Mouse (Mus musculus) forebrain, embryonic 15.5 days (tissue): ENCODE measurements around the gene Raet1d. TPM values are rescaled to one million over a fixed set of nuclear protein-coding genes. Genes with fewer than 3 reads are reported as not detected.
A peak's percentile ranks its signal among the peaks of the same experiment; 100 is the strongest.
"Not testable (repeated sequence)": the region's sequence is repeated elsewhere in the genome, so short reads cannot be mapped to it uniquely, and the experiment has no call there.

Experiments used
- ATAC-seq: fragments of 200-750 bp; cut with Nextera tagmentation; replicated peaks from 2 replicates; pipeline ENCODE4 v1.8.0; 2017; ENCODE audit warnings: mild to moderate bottlenecking, moderate TSS enrichment, moderate library complexity
- H3K27ac ChIP-seq: fragments of 300-500 bp; sonication (generic); replicated peaks from 2 replicates; pipeline ENCODE4 v1.5.1; 2015; ENCODE audit warnings: mild to moderate bottlenecking, inconsistent platforms
- H3K27me3 ChIP-seq: fragments of 300-500 bp; sonication (generic); 2 replicates; pipeline ENCODE4 v1.6.1; 2015; ENCODE audit warnings: inconsistent platforms
- H3K36me3 ChIP-seq: fragments of 300-500 bp; sonication (generic); 2 replicates; pipeline ENCODE4 v1.6.1; 2015; ENCODE audit warnings: mild to moderate bottlenecking, inconsistent platforms
- H3K4me1 ChIP-seq: fragments of 300-500 bp; sonication (generic); 2 replicates; pipeline ENCODE4 v1.6.1; 2015; ENCODE audit warnings: inconsistent platforms
- H3K4me2 ChIP-seq: fragments of 300-500 bp; sonication (generic); replicated peaks from 2 replicates; pipeline ENCODE4 v1.6.1; 2015; ENCODE audit warnings: mild to moderate bottlenecking, inconsistent platforms
- H3K4me3 ChIP-seq: fragments of 300-500 bp; sonication (generic); 2 replicates; pipeline ENCODE4 v1.5.1; 2015; ENCODE audit warnings: mild to moderate bottlenecking, inconsistent platforms
- H3K9ac ChIP-seq: fragments of 300-500 bp; sonication (generic); replicated peaks from 2 replicates; pipeline ENCODE4 v1.6.1; 2015; ENCODE audit warnings: mild to moderate bottlenecking, inconsistent platforms
- H3K9me3 ChIP-seq: fragments of 300-500 bp; sonication (generic); 2 replicates; pipeline ENCODE4 v1.6.1; 2016; ENCODE audit warnings: inconsistent platforms
- WGBS: fragments of 180-500 bp; shearing (Covaris S2); methylation state at CpG from one replicate; pipeline ENCODE4 v1.1.7; 2015; ENCODE audit warnings: mixed read lengths; 5-methylcytosine and 5-hydroxymethylcytosine counted together
- polyA plus RNA-seq: library from polyadenylated mRNA; unstranded; fragments of >200 nt; fragmentation: Nextera tagmentation; extraction: Ambion mirVana; gene quantifications from 2 replicates; pipeline ENCODE4 v1.2.1, GENCODE M21; 2015

Raet1d gene
- polyA plus RNA-seq: 3.0 and 4.1 TPM in 2 replicates

DNA sequence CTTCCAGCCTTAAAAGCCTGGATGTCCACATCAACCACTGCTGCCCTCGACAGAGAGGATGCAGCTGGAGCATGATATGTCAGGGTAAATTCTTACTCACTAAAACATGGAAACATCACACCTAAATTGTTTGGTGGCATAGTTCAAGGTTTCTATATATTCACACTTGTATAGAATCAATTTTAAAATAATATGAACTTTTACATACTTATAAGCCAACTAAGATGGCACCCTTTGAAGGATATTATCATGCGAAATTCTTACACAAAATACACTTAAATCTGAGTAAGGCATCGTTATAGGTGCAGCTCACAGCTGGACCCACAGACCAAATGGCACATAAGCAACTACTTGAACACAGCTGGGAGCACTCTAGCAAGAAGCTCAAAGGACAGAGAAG is at the start of gene Raet1d:
Gene Raet1d (plus strand): TSS at position 301 of the 400 bp plus-strand sequence.
- WGBS: 82% methylated on average over 3 of the region's 3 CpGs
- H3K27me3 ChIP-seq, H3K4me2 ChIP-seq, H3K9ac ChIP-seq, ATAC-seq, H3K9me3 ChIP-seq, H3K4me1 ChIP-seq, H3K36me3 ChIP-seq, H3K4me3 ChIP-seq, H3K27ac ChIP-seq: not testable (repeated sequence)

DNA sequence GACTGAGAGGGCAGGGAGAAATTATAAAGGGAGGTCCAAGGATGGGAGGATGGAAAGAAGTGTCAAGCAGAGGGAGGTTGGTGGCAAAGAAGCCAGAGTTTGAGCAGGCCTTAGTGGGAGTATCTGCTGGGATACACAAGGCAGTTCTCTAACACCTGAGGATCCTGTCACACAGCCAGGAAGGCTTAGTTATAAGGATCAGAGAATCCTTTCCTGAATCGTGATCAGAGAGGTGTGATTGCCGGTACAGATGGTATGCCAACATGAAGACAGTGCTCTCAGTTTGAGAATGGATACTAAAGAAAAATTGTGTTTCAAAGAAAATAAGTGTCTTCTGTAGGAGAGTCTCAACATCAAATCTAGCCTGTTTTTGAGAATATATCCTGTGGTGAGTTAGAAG is 37.5 kb upstream of the Raet1d start:
- Histone ChIP-seq H3K27me3 (no peaks in the 10 kb centered on the region), H3K4me1 (no peaks in the 10 kb centered on the region), H3K27ac (no peak overlapping the region), H3K4me3 (no peak overlapping the region), H3K9me3 (no peaks in the 10 kb centered on the region), H3K36me3 (no peaks in the 10 kb centered on the region), H3K9ac (no peak overlapping the region), H3K4me2 (no peak overlapping the region)
- 96% methylated on average over 2 of the region's 2 CpGs for WGBS
- ATAC-seq: no peak

DNA sequence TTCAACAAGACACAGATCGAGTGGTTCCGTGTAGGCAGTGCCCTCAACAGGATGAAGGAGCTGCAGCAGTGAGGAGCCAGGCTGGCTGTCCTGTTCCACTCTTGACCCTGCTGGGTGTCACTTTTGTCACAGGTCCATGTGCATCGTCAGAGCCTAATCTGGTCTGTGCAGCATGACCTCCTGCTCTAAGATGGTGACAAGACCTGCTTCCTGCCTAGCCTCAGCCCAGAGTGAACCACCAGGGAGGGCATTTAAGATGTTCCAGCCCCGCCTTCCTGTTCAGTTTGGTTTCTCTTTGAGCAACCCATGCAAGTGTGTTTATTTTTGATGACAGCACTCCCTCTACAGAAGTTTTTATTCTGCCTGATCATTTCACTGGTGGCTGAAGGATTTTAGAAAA is 14.6 kb upstream of the Raet1d start:
- not testable (repeated sequence) for H3K9me3 ChIP-seq, H3K9ac ChIP-seq, H3K4me3 ChIP-seq, H3K27ac ChIP-seq, H3K4me2 ChIP-seq, H3K4me1 ChIP-seq, ATAC-seq, H3K27me3 ChIP-seq, H3K36me3 ChIP-seq
- WGBS: 82% methylated on average over 4 of the region's 4 CpGs

DNA sequence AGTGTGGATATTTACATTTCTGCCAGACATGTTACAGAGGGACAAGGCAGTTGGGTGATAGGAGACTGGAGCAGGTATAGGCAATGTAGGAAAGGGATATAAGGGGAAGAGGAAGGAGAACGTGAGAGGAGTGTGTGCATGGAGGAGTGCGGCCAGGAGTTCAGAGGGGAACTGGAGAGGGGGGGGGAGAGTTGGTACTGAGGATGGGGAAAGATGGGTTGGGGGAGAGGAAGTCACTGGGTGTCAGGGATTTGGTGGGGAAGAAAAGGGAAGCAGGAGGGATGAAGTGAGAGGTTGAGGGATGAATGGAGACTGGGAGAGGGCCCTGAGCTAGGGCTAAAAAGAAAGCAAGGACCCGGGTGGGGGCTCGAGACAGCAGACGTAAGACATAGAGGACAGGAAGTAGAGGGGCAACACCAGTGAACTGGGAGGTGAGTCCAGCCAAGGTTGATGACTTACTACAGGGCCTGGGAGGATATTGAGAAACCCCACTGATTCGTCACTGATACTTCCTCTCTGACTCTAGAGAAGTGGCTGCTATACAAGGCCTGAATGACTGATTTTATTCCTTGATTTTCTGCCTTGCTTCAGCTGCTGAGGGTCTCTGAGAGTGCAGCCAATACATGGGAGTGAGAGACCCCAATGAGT is 6.7 kb upstream of the Raet1d start:
- H3K9me3 ChIP-seq, H3K27ac ChIP-seq, H3K4me3 ChIP-seq, ATAC-seq, H3K9ac ChIP-seq, H3K36me3 ChIP-seq, H3K4me1 ChIP-seq, H3K27me3 ChIP-seq, H3K4me2 ChIP-seq: not testable (repeated sequence)
- WGBS: 84% methylated on average over 6 of the region's 6 CpGs

DNA sequence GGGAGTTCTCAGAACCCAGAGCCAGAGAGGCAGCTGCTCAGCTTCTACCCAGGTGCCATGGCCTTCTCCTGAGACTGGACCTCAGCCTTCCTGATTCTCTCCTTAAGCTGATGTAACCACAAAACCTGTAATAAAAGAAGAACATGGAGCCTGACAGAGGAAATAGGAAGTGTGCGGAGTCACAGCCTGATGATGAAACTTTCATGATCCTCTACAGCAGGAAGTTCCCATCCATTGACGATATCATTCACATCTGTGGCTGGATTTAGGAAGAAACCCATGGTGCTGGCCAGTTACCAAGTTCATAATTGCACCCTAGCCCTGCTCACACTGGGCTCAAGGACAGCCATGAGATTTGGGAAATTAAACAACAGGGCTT is 6.2 kb upstream of the Raet1d start:
- H3K27ac ChIP-seq, H3K9me3 ChIP-seq, ATAC-seq, H3K4me1 ChIP-seq, H3K36me3 ChIP-seq, H3K4me2 ChIP-seq, H3K4me3 ChIP-seq, H3K27me3 ChIP-seq, H3K9ac ChIP-seq: not testable (repeated sequence)
- 94% methylated on average over 2 of the region's 2 CpGs for WGBS

DNA sequence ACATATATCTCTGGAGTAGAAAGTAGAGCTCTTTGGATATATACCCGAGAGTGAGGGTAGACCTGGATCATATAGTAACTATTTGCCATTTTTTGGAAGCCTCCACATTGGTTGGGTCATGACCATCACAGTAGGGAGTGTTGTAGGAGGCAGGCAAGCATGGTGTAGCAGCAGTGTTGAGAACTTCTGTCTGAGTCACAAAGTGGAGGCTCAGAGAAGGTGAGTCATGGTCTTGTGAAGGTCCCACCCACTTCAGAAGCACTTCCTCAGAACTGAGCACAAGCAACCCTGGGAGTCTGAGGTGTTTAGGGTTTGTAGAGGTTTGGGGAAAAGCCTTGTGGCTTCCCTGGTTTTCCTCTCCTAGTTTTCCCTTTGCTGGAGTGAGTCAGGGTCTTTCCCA is 3.0 kb upstream of the Raet1d start:
- H3K27me3 ChIP-seq: not testable (repeated sequence)

DNA sequence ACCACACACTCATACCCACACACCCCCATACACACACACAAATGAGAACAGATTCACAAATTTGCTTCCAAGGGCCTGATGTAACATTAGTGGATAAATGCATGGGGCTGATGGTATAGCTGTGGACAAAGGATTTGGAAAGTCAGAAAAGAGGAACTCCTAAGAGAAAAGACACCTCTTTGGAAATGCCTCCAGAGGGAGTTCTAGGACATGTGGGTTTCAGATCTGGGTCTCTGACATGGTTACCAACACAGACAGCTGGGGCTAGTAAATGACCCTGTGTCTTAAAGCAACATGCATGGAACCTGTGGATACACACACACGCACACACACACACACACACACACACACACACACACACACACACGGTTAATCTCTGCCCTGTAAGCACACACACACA is 605 bp downstream of the Raet1d start:
- not testable (repeated sequence) for H3K9ac ChIP-seq, H3K27ac ChIP-seq, H3K4me1 ChIP-seq, H3K4me3 ChIP-seq, H3K36me3 ChIP-seq, H3K9me3 ChIP-seq, H3K4me2 ChIP-seq, ATAC-seq, H3K27me3 ChIP-seq
- 53% methylated on average over 2 of the region's 2 CpGs for WGBS

More for the DNA sequence above, 3.0 kb upstream of the Raet1d start:
- not testable (repeated sequence) for H3K4me1 ChIP-seq, H3K4me2 ChIP-seq, H3K27ac ChIP-seq, ATAC-seq, H3K4me3 ChIP-seq, H3K9me3 ChIP-seq, H3K36me3 ChIP-seq, H3K9ac ChIP-seq
- WGBS: 78% methylated on average over 1 of the region's 1 CpGs

DNA sequence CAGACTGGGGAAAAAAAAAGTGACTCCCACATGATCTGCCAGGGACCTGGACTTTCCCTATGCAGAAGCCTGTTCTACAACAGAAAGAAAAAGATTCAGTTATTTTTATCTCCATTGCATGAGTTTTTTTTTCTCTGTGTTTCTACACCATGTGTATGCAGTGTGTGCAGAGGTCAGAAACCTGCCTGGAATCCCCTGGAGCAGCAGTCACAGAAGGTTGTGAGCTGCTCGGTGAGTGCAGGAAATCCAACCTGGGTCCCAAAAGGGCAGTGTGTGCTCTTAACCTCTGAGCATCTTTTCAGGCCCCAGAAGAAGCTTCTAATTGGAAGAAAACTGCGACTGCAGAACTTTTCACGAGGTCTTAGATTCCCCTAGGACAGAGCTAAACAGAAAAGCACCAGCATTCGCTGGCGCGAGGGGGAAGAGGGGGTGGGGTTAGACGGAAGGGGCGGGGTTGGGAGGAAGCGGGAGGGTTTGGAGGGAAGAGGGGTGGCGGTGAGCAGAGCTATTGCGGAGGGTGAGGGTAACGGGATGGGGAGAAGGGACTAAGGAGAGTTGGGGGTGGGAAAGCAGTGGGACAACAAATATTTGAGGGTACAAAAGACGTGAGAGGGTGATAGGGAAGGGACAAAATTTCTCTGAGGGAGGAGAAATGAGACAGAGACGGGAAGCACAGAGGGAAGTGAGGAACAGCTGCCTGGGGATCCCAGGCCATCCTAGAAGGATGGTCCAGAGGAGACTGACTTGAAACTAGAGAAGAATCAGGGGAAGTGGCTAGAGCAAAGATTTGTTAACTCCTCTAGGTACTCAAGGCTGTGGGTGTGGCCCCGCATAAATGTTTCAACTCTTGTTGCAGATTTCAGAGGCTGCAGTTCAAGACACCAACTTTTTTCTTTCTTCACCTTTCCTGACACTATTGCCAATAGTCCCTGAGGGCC is 1.3 kb downstream of the Raet1d start:
- H3K9ac ChIP-seq, H3K27ac ChIP-seq, H3K27me3 ChIP-seq, H3K4me1 ChIP-seq, H3K9me3 ChIP-seq, H3K36me3 ChIP-seq: not testable (repeated sequence)
- peak; percentile 90 for ATAC-seq
- Histone ChIP-seq H3K4me3 (0 out of 2 replicates have a peak overlapping the region, but pooled peaks have one; percentile 10), H3K4me2 (peak overlapping the region; percentile 30)
- WGBS: 3% methylated on average over 9 of the region's 15 CpGs

DNA sequence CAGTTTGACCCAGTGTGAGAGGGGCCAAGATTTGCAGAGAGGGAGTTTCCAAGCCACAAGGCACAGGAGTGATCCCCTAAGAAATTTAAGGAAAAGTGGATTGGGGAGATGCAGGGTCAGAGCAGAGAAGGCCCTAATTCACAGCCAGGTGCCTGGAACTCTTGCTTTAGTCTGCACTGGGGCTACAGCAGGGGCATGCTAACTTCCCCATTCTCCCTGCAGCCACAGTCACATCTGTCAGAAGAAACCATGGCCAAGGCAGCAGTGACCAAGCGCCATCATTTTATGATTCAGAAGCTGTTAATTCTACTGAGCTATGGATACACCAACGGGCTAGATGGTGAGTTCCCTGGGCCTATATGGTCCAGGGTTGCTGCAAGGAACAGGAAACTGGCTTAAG is 2.1 kb downstream of the Raet1d start:
- WGBS: 93% methylated on average over 2 of the region's 2 CpGs
- not testable (repeated sequence) for H3K27ac ChIP-seq, H3K27me3 ChIP-seq, H3K9ac ChIP-seq, H3K4me1 ChIP-seq, H3K36me3 ChIP-seq, H3K4me3 ChIP-seq, H3K9me3 ChIP-seq, H3K4me2 ChIP-seq
- 0 out of 2 replicates have a peak, but pooled peaks have one; percentile 29 for ATAC-seq

DNA sequence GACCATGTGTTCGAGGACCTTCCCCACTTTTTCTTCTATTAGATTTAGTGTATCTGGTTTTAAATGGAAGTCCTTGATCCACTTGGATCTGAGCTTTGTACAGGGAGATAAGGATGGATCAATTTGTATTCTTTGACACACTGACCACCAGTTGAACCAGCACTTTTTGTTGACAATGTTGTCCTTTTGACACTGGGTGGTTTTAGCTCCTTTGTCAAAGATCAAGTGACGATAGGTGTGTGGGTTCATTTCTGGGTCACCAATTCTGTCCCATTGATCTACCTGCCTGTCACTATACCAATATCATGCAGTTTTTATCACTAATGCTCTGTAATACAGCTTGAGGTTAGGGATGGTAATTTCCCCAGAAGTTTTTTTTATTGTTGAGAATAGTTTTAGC is 4.6 kb downstream of the Raet1d start:
- not testable (repeated sequence) for ATAC-seq, H3K4me2 ChIP-seq, H3K36me3 ChIP-seq, H3K9me3 ChIP-seq, H3K27me3 ChIP-seq, H3K27ac ChIP-seq, H3K4me1 ChIP-seq, H3K4me3 ChIP-seq, H3K9ac ChIP-seq
- 89% methylated on average over 2 of the region's 2 CpGs for WGBS

DNA sequence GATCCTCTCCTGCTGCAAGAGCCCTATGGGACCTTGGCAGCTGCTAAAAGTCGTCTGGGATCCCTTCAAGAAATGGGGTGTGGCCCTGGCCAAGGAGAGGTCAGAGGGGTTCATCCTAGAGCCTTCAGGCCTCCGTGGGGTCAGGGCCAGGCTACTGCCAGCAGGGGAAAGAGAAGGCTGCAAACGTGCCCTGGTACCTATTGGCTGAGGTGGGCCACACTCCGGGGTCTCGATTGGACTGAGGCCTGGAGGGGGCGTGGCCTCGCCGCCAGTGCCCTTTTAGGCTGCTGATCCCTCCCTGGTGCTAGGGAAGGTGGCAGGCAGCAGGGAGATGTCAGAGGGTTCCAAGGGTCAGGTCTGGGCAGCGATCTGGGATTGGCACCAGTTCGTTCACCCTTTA is 20.9 kb downstream of the Raet1d start:
- H3K4me1 ChIP-seq, H3K27ac ChIP-seq, H3K36me3 ChIP-seq, H3K4me2 ChIP-seq, H3K27me3 ChIP-seq, H3K9ac ChIP-seq, H3K9me3 ChIP-seq, H3K4me3 ChIP-seq: not testable (repeated sequence)
- 11% methylated on average over 7 of the region's 10 CpGs for WGBS
- peak; percentile 45; the same call in 1 of the 2 replicates for ATAC-seq

DNA sequence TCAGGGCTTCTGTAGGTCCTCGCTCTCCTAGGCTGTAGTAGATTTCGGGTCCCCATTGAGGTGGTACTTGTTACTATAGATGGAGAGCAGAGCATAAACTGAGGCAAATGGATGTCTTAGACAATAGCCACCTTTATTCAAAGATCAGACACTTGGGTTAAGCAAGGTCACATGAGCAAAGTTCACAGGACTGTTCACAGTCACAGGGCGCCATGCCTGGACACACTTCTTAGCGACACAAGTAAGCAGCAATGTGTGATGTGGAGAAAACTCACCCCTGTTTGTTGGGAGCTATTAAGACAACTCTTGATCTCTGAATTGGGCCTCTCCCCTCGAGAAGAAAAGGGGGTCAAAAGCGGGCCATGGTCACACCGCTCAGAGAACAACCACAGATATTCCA is 29.8 kb downstream of the Raet1d start:
- 90% methylated on average over 7 of the region's 7 CpGs for WGBS
- not testable (repeated sequence) for ATAC-seq

More for the DNA sequence above, 29.8 kb downstream of the Raet1d start:
- H3K9ac ChIP-seq, H3K27ac ChIP-seq, H3K4me3 ChIP-seq, H3K27me3 ChIP-seq, H3K9me3 ChIP-seq, H3K4me2 ChIP-seq, H3K36me3 ChIP-seq, H3K4me1 ChIP-seq: not testable (repeated sequence)
